Mouse (Mus musculus): Measurements from ENCODE around the gene Ppp1r2. TPM values are rescaled to one million over a fixed set of nuclear protein-coding genes. Genes with fewer than 3 reads are reported as not detected.

The Ppp1r2 gene
- total RNA-seq, 2 experiments from 2014 or later: 67.7 to 74.0 TPM

GRCm38 (mm10) chr16:31234808-31235456 lies 40.1 kb downstream of the Ppp1r2 start:
- DNase-seq: no peak

DNA sequence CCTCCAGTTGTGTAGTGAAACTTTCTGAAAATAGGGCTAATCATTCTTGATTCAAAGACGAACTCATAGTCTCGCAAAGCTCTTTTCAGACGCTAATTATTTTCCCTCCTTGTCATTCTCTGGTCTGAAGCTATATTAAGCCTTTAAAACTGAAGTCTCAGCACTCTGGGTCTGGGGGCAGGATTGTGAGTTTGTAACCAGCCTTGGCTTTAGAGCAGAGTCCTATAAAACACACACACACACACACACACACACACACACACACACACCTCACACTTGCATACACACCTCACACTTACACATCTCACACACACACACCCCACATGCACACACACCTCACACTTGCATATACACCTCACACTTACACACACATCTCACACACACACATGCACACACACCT lies 40.7 kb downstream of the Ppp1r2 start:
- DNase-seq: no peak

- peak; percentile 78 for DNase-seq
Measured at GRCm38 (mm10) chr16:31233541-31234339, 41.3 kb downstream of the Ppp1r2 start.

- DNase-seq: no peak
Measured at GRCm38 (mm10) chr16:31233167-31233498, 41.9 kb downstream of the Ppp1r2 start.

DNA sequence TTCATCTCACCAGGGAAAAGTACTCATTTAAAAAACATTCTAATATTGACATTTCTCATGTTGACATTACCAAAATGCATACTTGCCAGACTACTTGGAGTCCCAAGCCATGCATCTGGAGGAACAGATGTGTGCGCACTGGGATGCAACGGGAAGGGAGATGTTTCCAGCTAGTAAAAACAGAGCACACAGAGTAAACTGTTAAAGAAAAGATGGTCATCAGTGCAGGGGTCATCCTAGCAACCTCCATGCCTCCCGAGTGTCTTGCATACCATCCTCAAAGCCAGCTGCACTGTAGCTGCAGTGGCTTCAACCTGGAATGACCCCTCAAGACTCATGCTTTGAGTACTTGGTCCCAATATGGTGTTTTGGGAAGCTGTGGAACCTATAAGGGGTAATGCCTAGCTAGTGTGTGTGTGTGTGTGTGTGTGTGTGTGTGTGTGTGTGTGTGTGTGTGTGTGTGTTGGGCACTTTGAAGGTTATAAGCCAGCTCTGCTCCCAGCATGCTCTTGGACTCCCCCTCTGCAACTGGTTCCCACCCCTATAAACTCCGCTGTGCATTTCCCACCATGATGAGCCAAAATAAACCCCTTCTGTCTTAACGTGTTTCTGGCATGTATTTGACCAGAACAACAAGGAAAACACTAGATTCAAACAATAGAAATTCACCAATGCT lies 42.4 kb downstream of the Ppp1r2 start:
- no peak for DNase-seq

DNA sequence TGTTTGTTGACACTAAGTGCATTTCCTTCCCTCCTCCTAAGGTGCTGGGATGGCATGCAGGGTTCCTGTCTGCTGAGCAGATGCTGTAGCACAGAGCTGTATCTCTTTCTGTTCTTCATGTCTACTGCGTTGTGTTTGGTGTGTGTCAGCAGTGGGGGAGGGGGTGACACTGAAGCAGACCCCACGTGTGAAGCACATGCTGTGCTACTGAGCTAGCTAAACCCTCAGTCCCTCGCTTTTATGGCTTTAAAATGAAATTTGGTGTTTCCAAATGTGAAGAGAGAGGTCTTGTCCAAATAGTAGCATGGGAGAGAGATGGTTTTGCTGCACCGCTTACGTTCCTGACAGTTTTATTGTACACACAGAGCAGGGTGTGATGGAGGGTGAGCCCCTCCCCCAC lies 43.5 kb downstream of the Ppp1r2 start:
- DNase-seq: no peak

DNA sequence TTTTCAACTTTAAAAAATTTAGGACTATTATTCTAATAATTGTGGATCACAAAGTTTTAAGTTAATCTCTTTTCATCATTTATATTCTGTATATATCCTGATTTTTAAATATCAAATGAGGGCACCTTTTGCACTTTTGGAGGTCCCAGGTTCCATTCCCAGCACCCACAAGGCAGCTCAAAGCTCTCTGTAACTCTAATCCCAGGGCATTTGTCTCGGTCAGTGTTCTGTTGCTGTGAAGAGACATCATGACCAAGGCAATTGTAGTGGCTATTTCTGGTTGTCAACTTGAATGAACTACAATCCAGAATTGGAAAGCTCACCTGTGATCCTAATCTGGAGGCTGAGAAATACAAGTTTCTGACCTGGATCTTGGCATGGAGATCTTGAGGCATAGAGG lies 47.3 kb downstream of the Ppp1r2 start:
- no peak for DNase-seq

- no peak for DNase-seq
Measured at GRCm38 (mm10) chr16:31215271-31215670, 59.8 kb downstream of the Ppp1r2 start.

DNA sequence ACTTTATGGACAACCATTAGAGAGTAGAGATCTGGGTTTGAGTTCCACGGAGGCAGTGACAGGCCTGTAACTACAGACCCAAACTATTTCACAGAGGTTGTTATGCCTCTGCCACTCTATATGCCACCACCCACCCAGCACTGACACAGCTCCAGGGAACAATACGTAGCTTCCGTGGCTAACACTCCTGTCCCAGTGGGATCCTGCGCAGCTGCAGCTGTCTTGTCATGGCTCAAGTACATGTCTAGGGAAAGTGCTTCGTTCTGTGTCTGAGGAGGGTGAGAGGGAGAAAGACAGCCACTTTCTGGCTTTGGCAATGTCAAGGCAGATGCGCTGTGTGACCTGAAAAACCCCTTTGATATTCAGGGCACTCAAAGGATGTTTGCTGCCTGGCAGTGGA lies 61.6 kb downstream of the Ppp1r2 start:
- no peak for DNase-seq

DNA sequence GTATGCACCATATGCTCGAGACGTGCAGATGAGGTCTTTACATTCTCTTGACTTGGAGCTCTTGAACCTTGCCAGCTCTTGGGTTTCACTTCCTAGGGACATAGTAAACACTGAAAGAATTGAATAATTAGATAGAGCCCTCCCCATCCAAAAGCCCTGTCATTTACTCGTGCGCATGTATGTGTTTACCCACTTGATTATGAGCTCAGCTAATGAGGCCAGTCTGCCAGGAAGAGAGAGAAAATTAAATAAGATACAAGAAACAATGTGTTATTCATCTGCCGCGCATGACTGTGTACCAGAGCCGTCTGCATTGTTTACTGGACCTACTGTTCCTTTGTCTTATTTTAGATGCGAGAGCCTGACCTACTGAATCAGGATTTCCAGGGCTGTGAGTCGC lies 63.6 kb downstream of the Ppp1r2 start:
- no peak for DNase-seq

- no peak for DNase-seq
Measured at GRCm38 (mm10) chr16:31210453-31210852, 64.6 kb downstream of the Ppp1r2 start.

DNA sequence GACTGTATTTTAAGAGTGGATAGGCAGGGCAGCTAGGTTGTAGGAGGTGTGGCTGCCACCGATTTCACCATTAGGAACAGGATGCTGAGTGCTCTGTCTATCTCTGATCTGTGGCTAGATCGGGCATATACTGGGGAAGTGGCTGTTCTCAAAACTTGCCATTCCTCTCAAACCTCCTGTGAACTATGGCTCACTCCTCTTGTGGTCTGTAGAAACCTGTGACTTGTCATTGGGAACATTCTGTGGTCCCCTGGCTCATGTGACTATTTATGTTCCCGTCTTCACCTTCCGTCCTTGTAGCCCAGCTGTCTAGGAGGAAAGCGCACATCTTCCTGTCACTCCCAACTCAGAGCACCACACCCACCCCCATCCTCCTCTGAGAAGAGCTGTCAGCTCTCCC lies 65.2 kb downstream of the Ppp1r2 start:
- no peak for DNase-seq

DNA sequence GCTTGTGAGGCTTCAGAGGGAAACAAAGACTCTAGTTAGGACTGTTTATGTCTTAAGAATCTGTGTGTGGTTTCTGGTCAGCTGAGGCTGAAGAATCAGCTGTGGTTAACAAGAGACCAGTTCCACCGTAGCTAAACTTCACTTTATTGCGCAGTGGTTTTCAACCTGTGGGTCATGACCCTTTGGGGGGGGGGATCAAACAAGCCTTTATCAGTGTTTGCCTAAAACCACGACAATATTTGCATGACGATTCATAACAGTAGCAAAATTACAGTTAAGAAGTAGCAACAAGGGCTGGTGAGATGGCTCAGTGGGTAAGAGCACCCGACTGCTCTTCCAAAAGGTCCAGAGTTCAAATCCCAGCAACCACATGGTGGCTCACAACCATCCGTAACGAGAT lies 69.4 kb downstream of the Ppp1r2 start:
- DNase-seq: no peak

- no peak for DNase-seq
Measured at GRCm38 (mm10) chr16:31205187-31205586, 69.9 kb downstream of the Ppp1r2 start.

DNA sequence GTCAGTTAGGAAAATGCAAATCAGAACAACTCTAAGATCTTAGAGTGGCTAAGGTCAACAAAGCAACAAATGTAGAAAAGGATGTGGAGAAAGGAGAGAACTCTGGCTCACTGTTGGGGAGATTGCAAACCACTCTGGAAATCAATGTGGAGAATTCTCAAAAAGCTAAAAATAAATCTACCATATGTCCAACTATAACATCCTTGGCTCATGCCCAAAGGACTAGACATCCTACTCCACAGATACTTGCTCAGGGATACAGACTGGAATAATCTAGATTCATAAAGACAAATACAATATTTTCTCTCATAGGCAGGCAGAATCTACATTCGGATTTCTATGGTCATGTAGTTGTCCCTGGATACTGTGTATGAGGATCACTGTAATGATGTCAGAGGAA lies 70.9 kb downstream of the Ppp1r2 start:
- no peak for DNase-seq

GRCm38 (mm10) chr16:31201704-31202103 lies 73.4 kb downstream of the Ppp1r2 start:
- DNase-seq: no peak

Small RNA genes lying within 50 kb of the gene (microRNA-seq; reads per million reads assigned to microRNA genes)
- 0 reads per million in 2 experiments for gene Gm27415 (ENCODE audit: borderline replicate concordance in 2 of 2)

Other genes with a start within 250 kb of the Ppp1r2 start
- 1 to 10 TPM; 2.8 to 3.3 TPM for gene Xxylt1, start 193.8 kb downstream of the Ppp1r2 start, total RNA-seq (2021)
- 10 to 100 TPM in 1 of 2 experiments, 1 to 10 TPM in 1; 8.5 to 10.8 TPM for gene Acap2, start 74.0 kb downstream of the Ppp1r2 start, total RNA-seq (2021)
- 10 to 100 TPM; 22.1 to 22.6 TPM for gene Apod, start 39.5 kb upstream of the Ppp1r2 start, total RNA-seq (2021)
- gene Bdh1, start 147.0 kb upstream of the Ppp1r2 start, total RNA-seq (2021): 10 to 100 TPM in 1 of 2 experiments, 1 to 10 TPM in 1; 4.7 to 13.8 TPM

All from gastrocnemius, postnatal 25 days (tissue).